Mouse (Mus musculus) CH12.LX (cell line): ENCODE results near the gene Sptbn4. TPM values are rescaled to one million over a fixed set of nuclear protein-coding genes. Genes with fewer than 3 reads are reported as not detected.

Experiments
- DNase-seq: peaks from one replicate; pipeline ENCODE4 v3.0.0-alpha.2; 2013; ENCODE audit errors: extremely low read depth
- H3K27ac ChIP-seq: 2 replicates; pipeline ENCODE4 v1.5.1; 2012; ENCODE audit warnings: low read depth, mild to moderate bottlenecking, control low read depth, moderate library complexity; ENCODE audit not compliant: insufficient read depth
- H3K27me3 ChIP-seq: replicated peaks from 2 replicates; pipeline ENCODE3; 2012; ENCODE audit warnings: inconsistent platforms
- H3K36me3 ChIP-seq, 2 experiments: replicated peaks in 1 of 2; 2 replicates each; pipeline versions ENCODE3 to v1.6.1; 2012; ENCODE audit warnings: inconsistent platforms in 1 of 2, low read length in 1 of 2, mild to moderate bottlenecking in 1 of 2, mixed read lengths in 1 of 2, moderate library complexity in 1 of 2; ENCODE audit not compliant: control insufficient read depth in 1 of 2, insufficient read depth in 1 of 2
- H3K4me1 ChIP-seq, 2 experiments: 2 replicates each; pipeline ENCODE4 v1.6.1; 2012; ENCODE audit warnings: inconsistent platforms in 1 of 2, moderate library complexity in 1 of 2; ENCODE audit not compliant: insufficient read depth in 2 of 2, control insufficient read depth in 1 of 2
- H3K4me2 ChIP-seq: 2 replicates; pipeline ENCODE4 v1.6.1; 2012; ENCODE audit warnings: low read depth, mild to moderate bottlenecking, control low read depth; ENCODE audit not compliant: poor library complexity, insufficient read depth, severe bottlenecking
- H3K4me3 ChIP-seq, 3 experiments: fragments of 150-350 bp in 1 of 3; sonication (generic) in 1 of 3; replicated peaks in 1 of 3; 2 replicates each; pipeline versions ENCODE3 to v1.5.1; 2011 to 2012; ENCODE audit warnings: low read depth in 2 of 3, low read length in 2 of 3, mild to moderate bottlenecking in 2 of 3, moderate library complexity in 2 of 3, control low read depth in 1 of 3, improper control_type of control experiment in 1 of 3, inconsistent platforms in 1 of 3, mixed read lengths in 1 of 3; ENCODE audit not compliant: poor library complexity in 1 of 3
- H3K79me2 ChIP-seq: replicated peaks from 2 replicates; pipeline ENCODE4 v1.6.1; 2012; ENCODE audit warnings: mild to moderate bottlenecking, moderate library complexity; ENCODE audit not compliant: control insufficient read depth, poor library complexity, insufficient read depth, severe bottlenecking; ENCODE audit errors: extremely low read depth
- H3K9ac ChIP-seq: 2 replicates; pipeline ENCODE4 v1.6.1; 2012; ENCODE audit warnings: low read depth, mild to moderate bottlenecking, control low read depth, moderate library complexity; ENCODE audit not compliant: insufficient read depth
- H3K9me3 ChIP-seq: replicated peaks from 2 replicates; pipeline ENCODE3; 2012; ENCODE audit warnings: low read length, inconsistent platforms, mixed read lengths
- CHD2 ChIP-seq: IDR thresholded peaks from 2 replicates; pipeline ENCODE4 v1.6.1; 2011; ENCODE audit warnings: low read length, improper control_type of control experiment
- CTCF ChIP-seq, 2 experiments: IDR thresholded peaks in 1 of 2; conservative IDR thresholded peaks in 1 of 2; 2 replicates each; pipeline ENCODE4 v1.5.1; 2011 to 2012; ENCODE audit warnings: low read depth in 2 of 2, low read length in 2 of 2, improper control_type of control experiment in 1 of 2, inconsistent platforms in 1 of 2, mild to moderate bottlenecking in 1 of 2, moderate library complexity in 1 of 2
- E2F4 ChIP-seq: IDR thresholded peaks from 2 replicates; pipeline ENCODE4 v1.6.1; 2011; ENCODE audit warnings: low read depth, low read length, improper control_type of control experiment; ENCODE audit not compliant: insufficient replicate concordance
- ELF1 ChIP-seq: IDR thresholded peaks from 2 replicates; pipeline ENCODE4 v1.6.1; 2014; ENCODE audit warnings: low read depth, mild to moderate bottlenecking, inconsistent platforms, low read length, improper control_type of control experiment
- EP300 ChIP-seq: IDR thresholded peaks from 2 replicates; pipeline ENCODE4 v1.6.1; 2011; ENCODE audit warnings: low read length, improper control_type of control experiment
- ETS1 ChIP-seq: conservative IDR thresholded peaks from 2 replicates; pipeline ENCODE4 v1.6.1; 2012; ENCODE audit warnings: low read depth, mild to moderate bottlenecking, inconsistent platforms, low read length, improper control_type of control experiment, moderate library complexity
- GABPA ChIP-seq: IDR thresholded peaks from 2 replicates; pipeline ENCODE4 v1.6.1; 2012; ENCODE audit warnings: low read depth, low read length, improper control_type of control experiment, inconsistent platforms; ENCODE audit not compliant: insufficient replicate concordance
- IRF4 ChIP-seq: IDR thresholded peaks from 2 replicates; pipeline ENCODE4 v1.6.1; 2014; ENCODE audit warnings: low read depth, mild to moderate bottlenecking, inconsistent platforms, low read length, improper control_type of control experiment
- JUN ChIP-seq: IDR thresholded peaks from 2 replicates; pipeline ENCODE4 v1.6.1; 2011; ENCODE audit warnings: low read depth, mild to moderate bottlenecking, low read length, improper control_type of control experiment, moderate library complexity; ENCODE audit not compliant: insufficient read depth
- JUND ChIP-seq: conservative IDR thresholded peaks from 2 replicates; pipeline ENCODE4 v1.6.1; 2011; ENCODE audit warnings: low read depth, low read length, improper control_type of control experiment
- MAFK ChIP-seq: IDR thresholded peaks from 2 replicates; pipeline ENCODE4 v1.6.1; 2011; ENCODE audit warnings: low read length, improper control_type of control experiment; ENCODE audit not compliant: insufficient replicate concordance
- MEF2A ChIP-seq: IDR thresholded peaks from 2 replicates; pipeline ENCODE4 v1.6.1; 2014; ENCODE audit warnings: low read depth, mild to moderate bottlenecking, inconsistent platforms, low read length, improper control_type of control experiment, borderline replicate concordance
- MXI1 ChIP-seq: IDR thresholded peaks from 2 replicates; pipeline ENCODE4 v1.6.1; 2011; ENCODE audit warnings: mild to moderate bottlenecking, low read depth, low read length, improper control_type of control experiment
- NRF1 ChIP-seq: IDR thresholded peaks from 2 replicates; pipeline ENCODE4 v1.6.1; 2014; ENCODE audit warnings: low read depth, mild to moderate bottlenecking, inconsistent platforms, low read length, improper control_type of control experiment, moderate library complexity
- PAX5 ChIP-seq: IDR thresholded peaks from 2 replicates; pipeline ENCODE4 v1.6.1; 2012; ENCODE audit warnings: low read length, inconsistent platforms, mixed read lengths
- POLR2AphosphoS2 ChIP-seq: IDR thresholded peaks from 2 replicates; pipeline ENCODE4 v1.6.1; 2011; ENCODE audit warnings: low read depth, low read length, improper control_type of control experiment
- RAD21 ChIP-seq: IDR thresholded peaks from 2 replicates; pipeline ENCODE4 v1.6.1; 2011; ENCODE audit warnings: low read depth, mild to moderate bottlenecking, low read length, improper control_type of control experiment, moderate library complexity
- SIN3A ChIP-seq: IDR thresholded peaks from 2 replicates; pipeline ENCODE4 v1.6.1; 2012; ENCODE audit warnings: low read length, improper control_type of control experiment, inconsistent platforms
- TBP ChIP-seq: conservative IDR thresholded peaks from 2 replicates; pipeline ENCODE4 v1.6.1; 2011; ENCODE audit warnings: low read depth, low read length, improper control_type of control experiment
- TCF12 ChIP-seq: IDR thresholded peaks from 2 replicates; pipeline ENCODE4 v1.6.1; 2014; ENCODE audit warnings: low read depth, mild to moderate bottlenecking, inconsistent platforms, low read length, improper control_type of control experiment
- UBTF ChIP-seq: IDR thresholded peaks from 2 replicates; pipeline ENCODE4 v1.6.1; 2012; ENCODE audit warnings: low read depth, mild to moderate bottlenecking, inconsistent platforms, low read length, improper control_type of control experiment, moderate library complexity
- USF1 ChIP-seq: IDR thresholded peaks from 2 replicates; pipeline ENCODE4 v1.6.1; 2014; ENCODE audit warnings: low read depth, mild to moderate bottlenecking, inconsistent platforms, low read length, improper control_type of control experiment
- ZC3H11A ChIP-seq: IDR thresholded peaks from 2 replicates; pipeline ENCODE4 v1.6.1; 2012; ENCODE audit warnings: low read depth, mild to moderate bottlenecking, inconsistent platforms, low read length, improper control_type of control experiment
- ZKSCAN1 ChIP-seq: IDR thresholded peaks from 2 replicates; pipeline ENCODE4 v1.6.1; 2012; ENCODE audit warnings: low read depth, inconsistent platforms, low read length, improper control_type of control experiment, borderline replicate concordance
- ZMIZ1 ChIP-seq: IDR thresholded peaks from 2 replicates; pipeline ENCODE4 v1.6.1; 2012; ENCODE audit warnings: low read depth, mild to moderate bottlenecking, inconsistent platforms, low read length, improper control_type of control experiment
- dilution Hi-C: fragments of 300-500 bp; cut with MboI; formaldehyde crosslinking; loops from 2 replicates; pipeline ENCODE4 v1.14.3; 2020; ENCODE audit warnings: low sequenced_read_pairs; ENCODE audit not compliant: extremely low pct_unique_long_range_greater_than_20kb, extremely low pct_ligation_motif_present
- in situ Hi-C: fragments of 300-500 bp; cut with MboI; formaldehyde crosslinking; loops from 3 replicates; pipeline ENCODE4 v1.14.3; 2019; ENCODE audit warnings: low sequenced_read_pairs, low pct_ligation_motif_present, low pct_unique_long_range_greater_than_20kb, mixed read lengths
- polyA plus RNA-seq: library from polyadenylated mRNA; unstranded; fragments of >175 nt; gene quantifications from 2 replicates; pipeline ENCODE4 v1.2.1, GENCODE M21; 2012; ENCODE audit warnings: low read depth; ENCODE audit not compliant: insufficient read length
- total RNA-seq, 2 experiments: library from RNA; depleted of rRNA; stranded (reverse); fragments of 300-350 nt in 1 of 2; fragments of >200 nt in 1 of 2; gene quantifications; 2 replicates each; pipeline ENCODE4 v1.2.3; 2012 to 2014

The Sptbn4 gene
- total and polyA plus RNA-seq, 3 experiments = 0.21 to 0.38 (median 0.24) TPM

GRCm38 (mm10) chr7:27366082-27366844, 81.2 kb downstream of the Sptbn4 start:
- H3K9ac ChIP-seq = no peak overlapping the region
- peaks cover 11% of the 10 kb centered on the region for H3K9me3 ChIP-seq
- TF ChIP-seq ZKSCAN1 (no peak), ETS1 (no peak), USF1 (no peak), GABPA (no peak), SIN3A (no peak), ZMIZ1 (no peak), JUND (no peak), NRF1 (no peak), UBTF (no peak), CHD2 (no peak), CTCF (conservative IDR thresholded peaks at IDR 0.05 in 1 of 2, IDR thresholded peaks at IDR 0.05 in 1 of 2; ENCODE audit: low read depth in 2 of 2, low read length in 2 of 2) (no peak), IRF4 (no peak), E2F4 (no peak), RAD21 (no peak), ELF1 (no peak), MAFK (no peak), TBP (no peak), JUN (no peak), MXI1 (no peak), PAX5 (no peak)
- H3K27me3 ChIP-seq = peaks cover 39% of the 10 kb centered on the region
- no peak overlapping the region for H3K27ac ChIP-seq
- no peak for DNase-seq
- no peak overlapping the region for H3K4me3 ChIP-seq
- H3K79me2 ChIP-seq = no peaks in the 10 kb centered on the region
- in situ Hi-C loops (no loop called here), dilution Hi-C loops (no loop called here)
- no peaks in the 10 kb centered on the region for H3K36me3 ChIP-seq
- H3K4me2 ChIP-seq = no peak overlapping the region
- H3K4me1 ChIP-seq = peaks cover 3 to 10% of the 10 kb centered on the region in 2 experiments; a peak in 3 of 4 replicates

DNA sequence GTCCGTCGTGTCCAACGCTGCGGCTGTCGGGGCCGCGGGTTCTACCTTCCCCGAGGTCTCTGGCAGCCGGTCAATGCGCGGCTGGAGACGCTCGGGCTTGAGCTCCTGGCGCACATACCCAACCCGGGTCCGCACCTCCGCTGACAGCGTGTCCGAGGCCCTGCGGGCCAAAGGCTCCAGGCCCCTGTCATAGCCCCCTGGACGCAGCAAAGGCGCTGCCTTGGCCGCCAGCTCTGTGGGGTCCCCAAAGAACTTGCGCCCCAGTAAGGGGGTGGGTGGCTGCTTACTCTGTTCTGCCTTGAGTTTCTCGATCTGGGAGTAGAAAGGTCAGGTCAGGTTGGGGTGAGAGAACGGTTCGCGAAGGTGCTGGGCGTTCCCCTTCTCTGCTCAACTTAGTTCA, 83.1 kb downstream of the Sptbn4 start:
- DNase-seq = no peak
- TF ChIP-seq MEF2A (no peak), PAX5 (no peak), TCF12 (no peak), POLR2AphosphoS2 (no peak), MXI1 (no peak), ZC3H11A (no peak), EP300 (no peak), CHD2 (no peak)
- H3K4me2 ChIP-seq = no peak overlapping the region
- dilution Hi-C loops = no loop called here
- H3K36me3 ChIP-seq = no peaks in the 10 kb centered on the region
- peaks cover 5 to 23% of the 10 kb centered on the region in 2 experiments for H3K4me1 ChIP-seq
- H3K9me3 ChIP-seq = peaks cover 2% of the 10 kb centered on the region
- no peak overlapping the region for H3K27ac ChIP-seq
- H3K27me3 ChIP-seq = peaks cover 33% of the 10 kb centered on the region
- no peak overlapping the region for H3K9ac ChIP-seq
- in situ Hi-C loops = no loop called here
- H3K4me3 ChIP-seq = no peak overlapping the region
- H3K79me2 ChIP-seq = no peaks in the 10 kb centered on the region
